ENCODE assay signal across 13 mouse cellular contexts in the genomic region with DNA sequence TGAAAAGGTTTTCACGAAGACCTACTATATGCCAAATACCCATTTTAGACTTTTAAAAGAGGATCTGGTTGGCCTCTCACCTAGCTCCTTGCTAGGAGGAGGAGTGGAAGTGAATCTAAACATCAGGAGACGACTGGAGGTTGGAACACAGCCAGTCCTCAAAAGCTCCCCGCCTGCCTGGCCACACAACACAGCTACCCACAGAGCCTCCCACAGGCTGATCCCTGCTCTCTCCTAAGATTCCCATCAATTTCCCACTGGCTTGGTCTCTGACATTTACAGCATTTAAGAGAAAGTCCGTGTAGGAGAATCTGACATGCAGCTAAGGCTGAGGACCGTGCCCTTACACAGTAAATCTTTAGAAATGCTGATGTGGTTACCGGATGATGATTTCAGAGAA.
DNase-seq lines count a peak whose midpoint lies in the region; ATAC-seq and TF ChIP-seq lines count a peak whose summit lies in the region.
"Had no signal": no experiment of that assay in that cellular context is flagged by ENCODE, and none has a peak within 500 bp of the region (broad histone marks: within the 10 kb centered on the region; RNA-seq: fewer than 3 reads in every experiment).

No protein-coding gene starts in this region.

- no peak for TF ChIP-seq CTCF in intestine, postnatal 0 days (IDR thresholded peaks at IDR 0.05; ENCODE audit: low read depth)

- peaks cover 18% of the 10 kb centered on the region; the same call in 1 of the 2 replicates for H3K4me1 ChIP-seq in intestine, embryonic 14.5 days (replicated peaks; ENCODE audit: control insufficient read depth, insufficient read depth, low read length)
- no peaks in the 10 kb centered on the region for H3K4me1 ChIP-seq in intestine, postnatal 0 days (replicated peaks; ENCODE audit: control insufficient read depth, insufficient read depth, low read length)

- 0 out of 2 replicates have a peak, but pooled peaks have one; percentile 27 for ATAC-seq in intestine, embryonic 14.5 days (replicated peaks; ENCODE audit: low FRiP score, low TSS enrichment, low read depth)
- ATAC-seq in intestine, postnatal 0 days = no peak
- no peak for ATAC-seq in erythroblast, adult 5-6 weeks (replicated peaks; ENCODE audit: low FRiP score, poor library complexity, severe bottlenecking)
- ATAC-seq: forebrain, embryonic 15.5 days had no signal

- no peaks in the 10 kb centered on the region for H3K36me3 ChIP-seq in intestine, embryonic 14.5 days (ENCODE audit: control insufficient read depth, insufficient read depth, low read length)
- no peaks in the 10 kb centered on the region for H3K36me3 ChIP-seq in intestine, postnatal 0 days (ENCODE audit: control insufficient read depth, insufficient read depth)
- H3K36me3 ChIP-seq: forebrain, embryonic 15.5 days had no signal

- no peak overlapping the region for H3K9ac ChIP-seq in intestine, embryonic 14.5 days (ENCODE audit: low read length)
- H3K9ac ChIP-seq in intestine, postnatal 0 days (ENCODE audit: low read depth, low read length) = no peak overlapping the region
- H3K9ac ChIP-seq: forebrain, embryonic 15.5 days had no signal

- no peaks in the 10 kb centered on the region for H3K9me3 ChIP-seq in intestine, embryonic 14.5 days (ENCODE audit: control insufficient read depth, low read length)
- H3K9me3 ChIP-seq in intestine, postnatal 0 days (ENCODE audit: control insufficient read depth) = no peaks in the 10 kb centered on the region
- H3K9me3 ChIP-seq: forebrain, embryonic 15.5 days had no signal

- intact Hi-C loops in gastrocnemius, postnatal 36 days (cut with DNase I) = no loop called here

- 0 out of 2 replicates have a peak overlapping the region, but pooled peaks have one; percentile 27 for H3K27ac ChIP-seq in intestine, embryonic 14.5 days (ENCODE audit: low read depth)
- H3K27ac ChIP-seq in intestine, postnatal 0 days (ENCODE audit: low read depth, low read length) = no peak overlapping the region
- H3K27ac ChIP-seq: forebrain, embryonic 15.5 days had no signal

- no peaks in the 10 kb centered on the region for H3K27me3 ChIP-seq in intestine, embryonic 14.5 days (replicated peaks; ENCODE audit: control insufficient read depth, insufficient read depth, low read length)
- no peaks in the 10 kb centered on the region for H3K27me3 ChIP-seq in intestine, postnatal 0 days (replicated peaks; ENCODE audit: control insufficient read depth, insufficient read depth, low read length)
- H3K27me3 ChIP-seq: forebrain, embryonic 15.5 days had no signal

- DNase-seq in intestine, embryonic 14.5 days (ENCODE audit: low spot score) = no peak
- DNase-seq in urinary bladder, postnatal 14 days (ENCODE audit: low spot score) = peak; percentile 20
- DNase-seq in urinary bladder, adult 2 months (ENCODE audit: low spot score) = no peak
- peak; percentile 32 to 44 for DNase-seq in cerebellum, postnatal 10 days
- no peak for DNase-seq in spleen, adult 12 weeks (ENCODE audit: low spot score)
- DNase-seq in gastrocnemius, postnatal 36 days = no peak
- DNase-seq: adrenal gland, postnatal 14 days; gastrocnemius, postnatal 25 days; lung, adult 18-20 months; right cerebral cortex, postnatal 25 days had no signal

- no peak overlapping the region for H3K4me3 ChIP-seq in intestine, embryonic 14.5 days (ENCODE audit: low read depth, low read length)
- no peak overlapping the region for H3K4me3 ChIP-seq in intestine, postnatal 0 days (ENCODE audit: low read depth, low read length)
- H3K4me3 ChIP-seq: forebrain, embryonic 15.5 days had no signal

- 36% methylated on average over 6 of the region's 6 CpGs for WGBS in intestine, embryonic 14.5 days
- WGBS in intestine, postnatal 0 days = 59% methylated on average over 6 of the region's 6 CpGs

- no peak overlapping the region for H3K4me2 ChIP-seq in intestine, embryonic 14.5 days (ENCODE audit: low read length)
- no peak overlapping the region for H3K4me2 ChIP-seq in intestine, postnatal 0 days (replicated peaks; ENCODE audit: low read depth)
- H3K4me2 ChIP-seq: forebrain, embryonic 15.5 days had no signal

Comparison
In these comparisons a context has a peak if more than half of its experiments do, and no peak if none do; other contexts are left out.
1. DNase-seq: peak in urinary bladder, postnatal 14 days (single experiment) and cerebellum, postnatal 10 days (2 of 2); none in intestine, embryonic 14.5 days (single experiment), urinary bladder, adult 2 months (single experiment), spleen, adult 12 weeks (single experiment) and gastrocnemius, postnatal 36 days (0 of 2).